ENCODE assay signal across 1 mouse cellular context in the genomic region with DNA sequence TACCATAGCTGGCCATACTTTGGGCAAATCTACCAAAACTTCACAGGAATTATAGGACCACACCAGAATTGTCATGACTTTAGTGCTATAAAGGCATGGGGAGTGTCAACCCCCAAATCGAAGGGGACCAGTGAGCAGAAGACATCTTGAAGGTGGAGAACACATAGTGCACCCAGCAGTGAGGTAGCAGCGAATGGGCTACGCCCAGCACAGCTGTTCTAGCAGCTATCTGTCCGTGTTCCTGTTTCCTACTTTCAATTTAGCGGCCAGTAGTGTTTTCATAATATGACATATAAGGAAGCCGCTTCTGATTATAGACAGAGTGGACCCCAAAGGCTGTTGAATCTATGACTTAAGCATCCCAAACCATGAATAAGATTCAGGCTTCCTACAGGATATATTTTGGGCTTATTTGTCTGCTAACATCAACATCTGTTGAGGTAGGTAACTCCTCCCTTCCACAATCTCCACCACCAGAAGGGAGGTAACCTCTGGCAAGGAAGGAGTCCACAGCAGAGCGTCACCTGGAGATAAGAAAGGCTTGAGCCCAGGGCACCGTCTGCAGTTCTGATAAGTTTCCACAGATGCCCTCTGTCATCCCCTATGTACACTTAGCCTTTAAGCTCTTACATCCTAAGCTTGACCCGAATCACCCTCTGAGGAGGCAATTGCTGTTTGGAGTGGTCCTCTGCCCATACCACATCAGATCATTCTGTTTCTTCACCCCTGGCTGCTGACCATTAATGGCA.
TF ChIP-seq lines count a peak whose summit lies in the region.

No protein-coding gene starts in this region.

TF ChIP-seq in CH12.LX, 34 proteins besides CTCF, POLR2A, EP300 and RAD21 (continued from another document):
- peak; percentile 63; the same call in 1 of the 2 replicates for TF ChIP-seq MXI1 (IDR thresholded peaks at IDR 0.05; ENCODE audit: low read depth, low read length)
- TF ChIP-seq ELF1 (IDR thresholded peaks at IDR 0.05; ENCODE audit: low read depth, low read length): peak; percentile 40; the same call in 1 of the 2 replicates
- no peak for TF ChIP-seq POLR2AphosphoS2 (IDR thresholded peaks at IDR 0.05; ENCODE audit: low read depth, low read length)
- peak; percentile 69 for TF ChIP-seq IRF4 (IDR thresholded peaks at IDR 0.05; ENCODE audit: low read depth, low read length)
- TF ChIP-seq TCF12 (IDR thresholded peaks at IDR 0.05; ENCODE audit: low read depth, low read length): peak; percentile 60; the same call in 1 of the 2 replicates
